In genomic region chr11:116937141-116937540, GRCm38 (mm10) we compare ENCODE assay signal across 15 mouse cellular contexts. TPM values are rescaled to one million over a fixed set of nuclear protein-coding genes. Genes with fewer than 3 reads are reported as not detected.
"Had no signal": no experiment of that assay in that cellular context is flagged by ENCODE, and none has a peak within 500 bp of the region (broad histone marks: within the 10 kb centered on the region; RNA-seq: fewer than 3 reads in every experiment).

No protein-coding gene starts in this region.

- DNase-seq: kidney, adult 2 months; kidney, postnatal 14 days; left cerebral cortex, postnatal 4 days; lung, adult 2 months; lung, postnatal 10 days; right cerebral cortex, postnatal 14 days had no signal

- H3K27ac ChIP-seq: kidney, embryonic 15.5 days; limb, embryonic 13.5 days; liver, embryonic 15.5 days; macrophage; midbrain, embryonic 15.5 days had no signal

- ATAC-seq: midbrain, embryonic 15.5 days had no signal

- H3K36me3 ChIP-seq: kidney, embryonic 15.5 days; limb, embryonic 13.5 days; liver, embryonic 15.5 days had no signal

- H3K9ac ChIP-seq: kidney, embryonic 15.5 days; limb, embryonic 13.5 days; liver, embryonic 15.5 days; midbrain, embryonic 15.5 days had no signal

- H3K4me3 ChIP-seq: kidney, embryonic 15.5 days; limb, embryonic 13.5 days; liver, embryonic 15.5 days; megakaryocyte, embryonic 14.5 days; midbrain, embryonic 15.5 days had no signal

- H3K27me3 ChIP-seq: midbrain, embryonic 15.5 days had no signal

- H3K4me1 ChIP-seq: liver, embryonic 15.5 days; megakaryocyte, embryonic 14.5 days had no signal

- H3K9me3 ChIP-seq: kidney, embryonic 15.5 days; limb, embryonic 13.5 days; liver, embryonic 15.5 days; megakaryocyte, embryonic 14.5 days; midbrain, embryonic 15.5 days had no signal

- H3K4me2 ChIP-seq: kidney, embryonic 15.5 days; limb, embryonic 13.5 days; liver, embryonic 15.5 days; midbrain, embryonic 11.5 days; midbrain, embryonic 15.5 days had no signal

RNA-seq across cellular contexts. Expression of gene Mgat5b, which starts 18.5 kb away (rescaled TPM):
- total RNA-seq: liver, adult 2 months had no signal
- polyA plus RNA-seq: liver, adult 2 months; liver, embryonic 15.5 days; macrophage; spleen, adult 2 months had no signal
